Mouse (Mus musculus) midbrain, embryonic 15.5 days (tissue): ENCODE results near the gene Ube2d3. TPM values are rescaled to one million over a fixed set of nuclear protein-coding genes. Genes with fewer than 3 reads are reported as not detected.
A peak's percentile ranks its signal among the peaks of the same experiment; 100 is the strongest.

Experiments used
- ATAC-seq: fragments of 200-750 bp; cut with Nextera tagmentation; replicated peaks from 2 replicates; pipeline ENCODE4 v1.8.0; 2017; ENCODE audit warnings: moderate TSS enrichment
- H3K27ac ChIP-seq: fragments of 300-500 bp; sonication (generic); 2 replicates; pipeline ENCODE4 v1.5.1; 2015; ENCODE audit warnings: mild to moderate bottlenecking, inconsistent platforms
- H3K27me3 ChIP-seq: fragments of 300-500 bp; sonication (generic); replicated peaks from 2 replicates; pipeline ENCODE4 v1.6.1; 2015; ENCODE audit warnings: inconsistent platforms
- H3K36me3 ChIP-seq: fragments of 300-500 bp; sonication (generic); replicated peaks from 2 replicates; pipeline ENCODE4 v1.6.1; 2015; ENCODE audit warnings: inconsistent platforms
- H3K4me1 ChIP-seq: fragments of 300-500 bp; sonication (generic); 2 replicates; pipeline ENCODE4 v1.6.1; 2015; ENCODE audit warnings: inconsistent platforms
- H3K4me2 ChIP-seq: fragments of 300-500 bp; sonication (generic); 2 replicates; pipeline ENCODE4 v1.6.1; 2015; ENCODE audit warnings: inconsistent platforms, mild to moderate bottlenecking, moderate library complexity
- H3K4me3 ChIP-seq: fragments of 300-500 bp; sonication (generic); 2 replicates; pipeline ENCODE4 v1.5.1; 2015; ENCODE audit warnings: mild to moderate bottlenecking, inconsistent platforms
- H3K9ac ChIP-seq: fragments of 300-500 bp; sonication (generic); 2 replicates; pipeline ENCODE4 v1.6.1; 2015; ENCODE audit warnings: mild to moderate bottlenecking, inconsistent platforms
- H3K9me3 ChIP-seq: fragments of 300-500 bp; sonication (generic); 2 replicates; pipeline ENCODE4 v1.6.1; 2016; ENCODE audit warnings: inconsistent platforms
- WGBS: fragments of 180-500 bp; shearing (Covaris S2); methylation state at CpG from one replicate; pipeline ENCODE4 v1.1.7; 2015; ENCODE audit warnings: mixed read lengths; 5-methylcytosine and 5-hydroxymethylcytosine counted together
- polyA plus RNA-seq: library from polyadenylated mRNA; unstranded; fragments of >200 nt; fragmentation: Nextera tagmentation; extraction: Ambion mirVana; gene quantifications from 2 replicates; pipeline ENCODE4 v1.2.1, GENCODE M21; 2015

Gene Ube2d3
- polyA plus RNA-seq, 1 experiment from 2014 or later, result 329 TPM

DNA sequence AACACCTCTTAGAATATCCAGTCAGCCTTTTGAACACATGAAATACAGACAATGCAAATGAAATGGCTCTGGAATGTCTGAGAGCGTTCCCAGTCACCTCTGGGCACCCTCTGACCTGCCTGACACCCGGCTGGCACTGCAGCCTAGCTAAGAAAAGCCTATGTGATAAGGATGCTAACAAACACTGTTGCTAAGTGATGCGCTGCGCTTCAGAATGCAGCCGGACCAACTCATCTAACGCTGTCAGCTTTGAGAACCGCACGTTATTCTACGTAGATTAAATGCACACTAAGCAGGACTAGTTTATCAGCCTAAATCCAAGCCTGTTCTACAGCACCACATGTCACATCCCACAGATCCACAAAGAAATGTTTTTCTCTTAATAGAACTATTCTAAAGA is 26.1 kb upstream of the Ube2d3 start:
- peaks cover 5% of the 10 kb centered on the region; the same call in 1 of the 2 replicates for H3K36me3 ChIP-seq
- H3K4me1 ChIP-seq, result 0 out of 2 replicates have a peak, but pooled peaks cover 5% of the 10 kb centered on the region
- H3K9ac ChIP-seq, result no peak overlapping the region
- no peaks in the 10 kb centered on the region for H3K9me3 ChIP-seq
- no peak overlapping the region for H3K4me2 ChIP-seq
- no peak for ATAC-seq
- H3K27ac ChIP-seq, result no peak overlapping the region
- H3K27me3 ChIP-seq, result no peaks in the 10 kb centered on the region
- H3K4me3 ChIP-seq, result no peak overlapping the region
- 44% methylated on average over 9 of the region's 9 CpGs for WGBS

DNA sequence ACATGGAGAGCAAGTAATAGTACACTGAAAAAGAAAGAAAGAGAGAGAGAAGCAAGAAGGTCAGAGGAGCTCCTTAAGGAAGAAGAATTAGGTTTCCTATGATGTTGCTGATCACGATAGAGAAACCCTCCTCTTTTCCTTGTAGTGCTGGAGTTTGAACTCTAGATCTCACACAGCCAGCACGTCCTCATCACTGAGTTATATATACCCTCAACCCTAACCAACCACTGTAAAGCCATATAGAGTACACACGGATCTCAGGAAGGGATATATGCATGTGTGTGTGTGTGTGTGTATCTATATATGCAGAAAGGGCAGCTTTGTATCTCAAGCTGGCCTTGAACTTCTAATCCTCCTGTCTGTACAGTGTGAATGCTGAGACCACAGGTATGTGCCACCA is 20.7 kb upstream of the Ube2d3 start:
- 81% methylated on average over 3 of the region's 3 CpGs for WGBS
- no peak overlapping the region for H3K9ac ChIP-seq
- peaks cover 15% of the 10 kb centered on the region for H3K4me1 ChIP-seq
- ATAC-seq, result no peak
- H3K9me3 ChIP-seq, result no peaks in the 10 kb centered on the region
- no peak overlapping the region for H3K27ac ChIP-seq
- no peaks in the 10 kb centered on the region for H3K27me3 ChIP-seq
- no peak overlapping the region for H3K4me3 ChIP-seq
- H3K36me3 ChIP-seq, result no peaks in the 10 kb centered on the region; the same call in 1 of the 2 replicates
- no peak overlapping the region for H3K4me2 ChIP-seq

DNA sequence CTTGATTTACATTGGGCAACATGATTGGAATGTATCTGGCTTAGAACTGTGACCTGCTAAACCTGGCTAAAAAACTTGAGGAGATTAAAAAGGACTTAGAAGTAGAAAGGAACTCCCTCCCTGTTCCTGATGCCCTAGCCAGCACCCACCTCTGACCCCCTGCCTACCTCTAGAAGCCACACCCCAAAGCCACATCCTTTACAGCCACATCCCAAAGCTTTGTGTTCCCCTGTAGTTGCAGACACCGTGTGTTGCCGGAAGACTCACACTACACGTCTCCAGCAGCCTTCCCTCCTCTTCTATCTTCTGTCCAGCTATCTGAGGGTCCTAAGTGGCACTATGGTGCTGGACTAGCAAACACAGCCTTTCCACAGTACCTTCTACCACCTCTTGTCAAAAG is 20.1 kb upstream of the Ube2d3 start:
- no peak overlapping the region for H3K4me2 ChIP-seq
- no peaks in the 10 kb centered on the region for H3K9me3 ChIP-seq
- H3K4me3 ChIP-seq, result no peak overlapping the region
- H3K4me1 ChIP-seq, result peaks cover 18% of the 10 kb centered on the region
- no peaks in the 10 kb centered on the region; the same call in 1 of the 2 replicates for H3K36me3 ChIP-seq
- H3K9ac ChIP-seq, result no peak overlapping the region
- H3K27me3 ChIP-seq, result no peaks in the 10 kb centered on the region
- H3K27ac ChIP-seq, result no peak overlapping the region
- WGBS, result 85% methylated on average over 3 of the region's 3 CpGs
- no peak for ATAC-seq

- no peak overlapping the region for H3K9ac ChIP-seq
- no peaks in the 10 kb centered on the region for H3K9me3 ChIP-seq
- no peaks in the 10 kb centered on the region; the same call in 1 of the 2 replicates for H3K36me3 ChIP-seq
- no peak overlapping the region for H3K4me3 ChIP-seq
- 90% methylated on average over 9 of the region's 9 CpGs for WGBS
- no peak overlapping the region for H3K4me2 ChIP-seq
- ATAC-seq, result no peak
- H3K4me1 ChIP-seq, result peaks cover 26% of the 10 kb centered on the region
- no peaks in the 10 kb centered on the region for H3K27me3 ChIP-seq
- H3K27ac ChIP-seq, result no peak overlapping the region
Measured at GRCm38 (mm10) chr3:135420542-135421309, 17.2 kb upstream of the Ube2d3 start.

- H3K27me3 ChIP-seq, result no peaks in the 10 kb centered on the region
- H3K4me2 ChIP-seq, result no peak overlapping the region
- H3K27ac ChIP-seq, result no peak overlapping the region
- no peaks in the 10 kb centered on the region; the same call in 1 of the 2 replicates for H3K36me3 ChIP-seq
- no peak for ATAC-seq
- H3K9ac ChIP-seq, result no peak overlapping the region
- H3K4me1 ChIP-seq, result peaks cover 26% of the 10 kb centered on the region
- H3K4me3 ChIP-seq, result no peak overlapping the region
- no peaks in the 10 kb centered on the region for H3K9me3 ChIP-seq
Measured at GRCm38 (mm10) chr3:135421310-135421594, 16.7 kb upstream of the Ube2d3 start.

DNA sequence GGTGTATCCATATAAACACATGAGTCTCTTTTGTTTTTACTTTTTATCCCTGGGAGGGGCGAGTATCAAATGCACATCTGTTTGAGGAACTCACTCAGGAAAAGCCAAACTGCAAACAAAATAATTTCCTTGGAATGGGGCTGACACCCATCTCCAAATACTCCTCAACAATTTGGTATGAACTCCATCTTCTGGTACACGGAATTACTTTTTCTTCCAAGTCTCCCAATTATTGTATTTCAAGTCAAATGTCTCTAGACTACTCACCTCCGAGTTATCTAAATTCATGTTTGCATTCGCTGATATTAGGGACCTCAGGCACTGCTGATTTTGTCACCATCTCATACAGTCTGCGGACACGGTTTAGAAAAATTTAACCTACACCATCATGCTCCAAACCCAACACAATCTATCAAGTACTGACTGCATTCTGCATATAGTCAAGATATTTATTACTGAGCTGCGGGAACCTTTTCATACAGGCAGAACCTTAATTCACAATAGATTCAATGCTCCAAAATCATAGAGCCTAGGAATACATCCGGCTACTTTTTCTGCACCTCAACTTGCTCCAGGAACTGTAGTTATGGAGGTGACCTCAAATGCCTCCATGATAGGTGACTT is 15.6 kb upstream of the Ube2d3 start:
- H3K36me3 ChIP-seq, result no peaks in the 10 kb centered on the region
- no peaks in the 10 kb centered on the region for H3K9me3 ChIP-seq
- WGBS, result 30% methylated on average over 8 of the region's 8 CpGs
- H3K27ac ChIP-seq, result peak overlapping the region; percentile 99
- ATAC-seq, result peak; percentile 4; the same call in 1 of the 2 replicates
- H3K4me1 ChIP-seq, result peaks cover 26% of the 10 kb centered on the region
- peak overlapping the region; percentile 73 for H3K4me3 ChIP-seq
- H3K9ac ChIP-seq, result peak overlapping the region; percentile 78
- peak overlapping the region; percentile 77 for H3K4me2 ChIP-seq
- no peaks in the 10 kb centered on the region for H3K27me3 ChIP-seq

GRCm38 (mm10) chr3:135422856-135423607 is 14.9 kb upstream of the Ube2d3 start:
- H3K4me3 ChIP-seq, result peak overlapping the region; percentile 73
- no peaks in the 10 kb centered on the region for H3K36me3 ChIP-seq
- WGBS, result under 1% methylated on average over 103 of the region's 103 CpGs
- peak overlapping the region; percentile 78 for H3K9ac ChIP-seq
- H3K27ac ChIP-seq, result peak overlapping the region; percentile 99
- peaks cover 26% of the 10 kb centered on the region for H3K4me1 ChIP-seq
- H3K27me3 ChIP-seq, result no peaks in the 10 kb centered on the region
- H3K4me2 ChIP-seq, result peak overlapping the region; percentile 77
- peak; percentile 99 for ATAC-seq
- H3K9me3 ChIP-seq, result no peaks in the 10 kb centered on the region

GRCm38 (mm10) chr3:135423608-135424212 is 14.2 kb upstream of the Ube2d3 start, which contains the start of gene Cisd2:
Gene Cisd2, minus strand, starts transcription at chr3:135423925.
- no peaks in the 10 kb centered on the region for H3K36me3 ChIP-seq
- peak within 1 kb of the TSS; percentile 77 for H3K4me2 ChIP-seq
- ATAC-seq, result peak; percentile 34
- H3K27ac ChIP-seq, result peak within 1 kb of the TSS; percentile 99
- H3K27me3 ChIP-seq, result no peaks in the 10 kb centered on the region
- 2% methylated on average over 8 of the region's 8 CpGs for WGBS
- peaks cover 26% of the 10 kb centered on the region for H3K4me1 ChIP-seq
- no peaks in the 10 kb centered on the region for H3K9me3 ChIP-seq
- H3K9ac ChIP-seq, result peak within 1 kb of the TSS; percentile 78
- H3K4me3 ChIP-seq, result peak within 1 kb of the TSS; percentile 73

DNA sequence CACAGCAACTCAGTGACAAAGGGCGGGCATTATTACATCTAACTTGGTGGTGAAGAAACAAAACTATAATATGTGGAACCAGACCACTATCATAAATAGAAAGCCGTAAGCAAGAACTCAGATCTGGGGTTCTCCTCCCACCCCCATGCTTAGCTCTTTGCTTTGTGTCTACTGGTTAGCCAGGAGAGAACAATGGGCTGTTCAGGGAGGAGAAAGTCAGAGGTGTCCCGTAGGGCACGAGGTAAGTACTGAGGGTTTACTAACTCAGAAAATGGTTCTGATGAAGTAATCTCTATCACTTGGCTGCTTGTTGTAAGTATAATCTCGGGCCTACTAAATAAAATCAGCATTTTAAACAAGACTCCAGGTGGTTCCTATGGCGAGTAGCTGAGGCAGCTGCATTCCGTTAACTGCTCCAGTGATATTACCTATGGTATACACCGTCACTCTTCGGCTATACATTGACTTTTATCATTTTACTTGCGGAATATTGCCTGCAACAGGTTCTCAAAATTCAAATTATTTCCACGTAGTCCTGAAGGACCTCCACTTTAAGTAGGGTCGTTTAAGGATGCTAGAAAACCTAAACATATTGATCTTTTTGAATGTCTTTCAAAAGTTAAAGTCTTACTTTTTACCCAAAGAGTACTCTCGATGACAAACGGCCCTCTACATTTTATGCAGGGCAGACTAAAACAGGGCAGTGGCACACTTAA is 890 bp upstream of the Ube2d3 start:
- H3K4me1 ChIP-seq, result peaks cover 24% of the 10 kb centered on the region
- H3K27ac ChIP-seq, result peak overlapping the region; percentile 100
- H3K4me3 ChIP-seq, result peak overlapping the region; percentile 86
- WGBS, result 32% methylated on average over 14 of the region's 14 CpGs
- no peak for ATAC-seq
- no peaks in the 10 kb centered on the region for H3K36me3 ChIP-seq
- H3K9me3 ChIP-seq, result no peaks in the 10 kb centered on the region
- no peaks in the 10 kb centered on the region for H3K27me3 ChIP-seq
- H3K4me2 ChIP-seq, result peak overlapping the region; percentile 54
- peak overlapping the region; percentile 43 for H3K9ac ChIP-seq

- H3K4me1 ChIP-seq, result peaks cover 34% of the 10 kb centered on the region
- ATAC-seq, result peak; percentile 88
- 0% methylated on average over 44 of the region's 50 CpGs for WGBS
- no peaks in the 10 kb centered on the region for H3K36me3 ChIP-seq
- H3K9me3 ChIP-seq, result no peaks in the 10 kb centered on the region
- H3K4me2 ChIP-seq, result no peak overlapping the region
- H3K27ac ChIP-seq, result peak overlapping the region; percentile 100
- peak overlapping the region; percentile 86 for H3K4me3 ChIP-seq
- peak overlapping the region; percentile 84 for H3K9ac ChIP-seq
- H3K27me3 ChIP-seq, result no peaks in the 10 kb centered on the region
Measured at GRCm38 (mm10) chr3:135438531-135438912, 573 bp downstream of the Ube2d3 start.

DNA sequence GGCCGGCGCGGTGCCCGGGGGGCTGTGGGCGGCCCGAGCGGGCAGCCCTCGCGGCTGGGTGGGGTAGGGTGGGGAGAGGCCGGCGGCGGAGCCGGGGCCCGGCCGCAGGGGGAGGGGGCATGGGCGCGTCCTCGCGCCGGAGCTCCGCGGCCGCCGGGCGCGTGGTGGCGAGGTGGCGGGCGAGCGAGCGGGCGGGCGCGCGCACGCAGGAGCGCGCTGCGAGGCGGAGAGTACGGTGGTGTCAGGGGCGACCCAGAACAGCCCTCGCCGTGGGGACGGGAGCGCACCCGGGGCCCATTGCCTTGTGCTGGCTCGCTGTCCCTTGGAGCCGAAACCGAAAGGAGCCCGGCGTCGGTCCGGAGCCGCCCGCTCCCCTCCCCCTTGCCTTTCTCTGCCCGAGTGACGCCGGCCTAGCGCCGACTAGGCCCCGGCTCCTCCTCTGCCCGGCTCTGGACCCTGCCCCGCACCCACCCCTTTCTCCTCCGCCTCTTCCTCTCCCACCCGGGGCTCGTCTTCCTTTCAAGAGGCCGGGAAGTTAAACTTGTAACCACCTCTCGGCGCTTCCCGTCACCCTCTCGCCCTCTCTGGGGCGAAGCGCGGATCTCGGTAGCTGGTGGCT is 1.1 kb downstream of the Ube2d3 start:
- under 1% methylated on average over 65 of the region's 76 CpGs for WGBS
- Histone ChIP-seq H3K27me3 (no peaks in the 10 kb centered on the region), H3K27ac (peak overlapping the region; percentile 100), H3K9ac (peak overlapping the region; percentile 84), H3K9me3 (no peaks in the 10 kb centered on the region), H3K4me3 (peak overlapping the region; percentile 86), H3K36me3 (no peaks in the 10 kb centered on the region), H3K4me2 (peak overlapping the region; percentile 72), H3K4me1 (peaks cover 37% of the 10 kb centered on the region)
- peak; percentile 62 for ATAC-seq
